Mouse (Mus musculus): ENCODE results near the gene Elavl2. TPM values are rescaled to one million over a fixed set of nuclear protein-coding genes. Genes with fewer than 3 reads are reported as not detected.

The Elavl2 gene
- polyA plus RNA-seq, 1 experiment from 2014 or later, result 6.6 TPM

Small RNA genes lying within 50 kb of the gene (microRNA-seq; reads per million reads assigned to microRNA genes)
- gene Mir6402, result not detected

Data from kidney, embryonic 15.5 days (tissue).